Mouse (Mus musculus): ENCODE measurements around the gene Ptges3.
A peak's percentile ranks its signal among the peaks of the same experiment; 100 is the strongest.

DNA sequence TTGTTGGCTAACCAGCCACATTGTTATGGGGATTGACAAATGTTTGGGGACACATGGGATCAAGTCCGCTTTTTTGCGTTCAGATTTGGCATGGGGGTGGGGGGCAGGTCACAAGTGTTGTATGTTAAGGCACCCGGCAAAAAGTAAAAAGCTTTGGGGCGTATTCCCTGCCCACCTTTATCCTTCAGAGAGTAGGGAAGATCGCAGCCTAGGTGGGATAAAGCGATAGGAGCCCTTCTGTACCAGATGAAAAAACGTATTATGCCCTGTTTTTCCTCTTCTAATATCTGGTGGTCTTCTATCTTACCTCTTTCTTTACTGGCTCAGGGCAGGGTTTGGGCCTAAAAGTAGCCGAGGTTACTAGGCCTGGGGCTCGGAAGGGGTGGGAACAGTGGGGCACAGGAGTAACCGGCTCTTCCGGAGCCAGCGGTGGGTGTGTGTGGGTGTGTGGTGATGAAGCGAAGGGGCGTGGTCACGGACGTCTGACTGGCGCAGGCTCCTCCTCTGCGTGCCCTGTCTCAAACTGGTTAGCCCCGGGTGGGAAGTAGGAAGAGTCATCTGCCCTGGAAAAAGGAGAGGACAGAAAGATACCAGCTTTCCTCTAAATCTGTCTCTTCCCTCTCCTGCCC lies 35.7 kb downstream of the Ptges3 start:
- TF ChIP-seq POLR2A (IDR thresholded peaks at IDR 0.05; ENCODE audit: borderline replicate concordance, control insufficient read depth, low read depth, low read length) (peak; percentile 57; the same call in 1 of the 2 replicates), CTCF (IDR thresholded peaks at IDR 0.05; ENCODE audit: control insufficient read depth, insufficient read depth, low read length) (no peak)

Measured in bone marrow, adult 2 months (tissue).